Mouse (Mus musculus) retina, postnatal 1 day (tissue): ENCODE data around the gene Insc.
A peak's percentile ranks its signal among the peaks of the same experiment; 100 is the strongest.

ENCODE experiments used
- DNase-seq: peaks from one replicate; pipeline ENCODE4 v3.0.0-alpha.2; 2012

The Insc gene

GRCm38 (mm10) chr7:114832257-114832940, 88.9 kb downstream of the Insc start:
- peak; percentile 21 for DNase-seq

DNA sequence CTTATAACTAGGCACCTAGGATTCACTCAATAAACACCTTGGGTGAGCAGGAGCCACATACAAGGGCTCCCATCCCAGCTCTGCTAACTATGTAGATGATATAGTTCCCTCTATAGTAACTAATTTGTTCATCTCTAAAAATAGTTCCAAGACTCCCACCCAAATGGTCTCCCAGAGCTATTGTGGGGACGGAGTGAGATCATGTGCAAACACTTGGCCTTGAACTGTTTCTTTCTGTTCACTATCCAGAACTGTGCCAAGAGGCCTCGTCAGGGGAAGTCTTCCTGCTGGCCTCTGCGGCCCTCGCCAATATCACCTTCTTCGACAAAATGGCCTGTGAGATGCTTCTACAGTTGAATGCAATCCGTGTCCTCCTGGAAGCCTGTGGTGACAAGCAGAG, 91.0 kb downstream of the Insc start:
- no peak for DNase-seq

DNA sequence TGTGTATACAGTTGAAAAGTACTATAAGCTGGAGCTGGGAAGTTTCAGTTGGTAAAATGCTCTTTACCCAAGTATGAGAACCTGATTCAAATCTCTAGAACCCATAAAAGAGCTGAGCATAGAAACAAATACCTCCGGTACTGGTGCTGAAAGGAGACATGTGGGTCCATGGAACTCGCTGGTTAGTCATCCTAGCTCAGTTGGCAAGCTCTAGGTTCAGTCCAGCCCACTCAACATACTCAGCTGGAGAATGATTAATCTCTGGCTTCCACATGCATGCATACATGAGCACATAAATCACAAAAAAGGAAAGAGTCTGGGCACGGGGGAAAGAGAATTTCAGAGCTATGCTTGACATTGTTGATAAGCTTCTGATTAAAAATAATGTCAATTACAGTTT, 93.8 kb downstream of the Insc start:
- no peak for DNase-seq

DNA sequence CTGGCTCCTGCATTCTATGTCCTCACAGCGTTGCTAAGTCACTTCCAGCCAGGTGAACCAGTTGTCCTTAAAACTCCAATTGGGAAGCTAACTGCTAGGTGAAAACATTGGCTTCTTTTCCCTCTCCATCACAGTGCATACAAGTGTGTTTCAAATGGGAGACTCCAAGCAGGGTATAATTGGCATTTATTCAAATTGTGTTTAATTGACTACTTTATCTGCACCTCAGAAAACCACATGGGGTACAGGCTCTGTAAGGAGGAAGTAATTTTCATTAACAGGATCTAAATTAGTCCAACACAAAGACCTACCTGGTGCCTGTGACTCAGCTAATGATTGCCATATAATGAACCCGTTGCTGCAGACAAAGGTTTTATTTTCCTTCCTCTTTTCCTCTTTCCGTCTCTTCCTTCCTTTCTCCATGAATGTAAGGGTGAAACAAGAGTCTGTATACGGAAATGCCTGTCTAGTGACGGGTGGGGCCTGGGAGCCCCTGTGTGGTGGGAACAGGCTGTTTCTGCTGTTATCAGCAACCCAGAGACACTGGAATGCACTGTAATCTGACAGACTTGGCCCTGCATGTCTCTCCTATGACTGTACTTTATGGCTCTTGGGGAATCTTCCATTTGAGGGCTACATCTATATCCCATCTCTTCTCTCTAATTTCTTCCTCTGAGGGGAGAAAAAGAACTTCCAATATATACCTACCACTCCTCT, 96.7 kb downstream of the Insc start:
- peak; percentile 19 for DNase-seq

DNA sequence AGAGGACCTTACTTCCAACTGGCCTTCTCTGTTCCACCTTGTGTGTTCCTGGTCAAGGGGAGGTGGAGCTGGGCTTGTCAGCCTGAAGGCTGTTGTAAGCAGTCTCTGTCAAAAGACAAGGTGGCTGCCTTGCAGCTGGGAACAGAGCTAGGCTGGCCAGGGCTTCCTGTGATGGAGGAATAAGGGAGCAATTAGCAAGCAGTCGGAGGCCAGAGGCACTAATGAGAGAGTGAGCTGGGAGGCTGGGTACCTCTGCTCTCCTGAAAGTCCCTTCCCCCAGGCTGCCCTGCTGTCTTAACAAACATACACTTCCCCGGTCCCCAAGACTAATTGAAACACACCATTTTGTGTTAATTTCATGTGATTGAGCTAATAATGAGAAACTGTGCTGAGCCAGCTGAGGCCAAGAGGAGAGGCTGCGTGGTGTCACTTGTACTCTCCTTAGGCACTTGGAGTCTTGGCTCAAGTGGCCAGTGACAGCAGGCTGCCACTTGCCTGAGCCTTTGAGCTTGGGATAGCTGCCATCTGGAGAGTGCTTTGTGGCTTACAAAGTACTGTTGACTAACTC, 99.2 kb downstream of the Insc start:
- DNase-seq: peak; percentile 76

DNA sequence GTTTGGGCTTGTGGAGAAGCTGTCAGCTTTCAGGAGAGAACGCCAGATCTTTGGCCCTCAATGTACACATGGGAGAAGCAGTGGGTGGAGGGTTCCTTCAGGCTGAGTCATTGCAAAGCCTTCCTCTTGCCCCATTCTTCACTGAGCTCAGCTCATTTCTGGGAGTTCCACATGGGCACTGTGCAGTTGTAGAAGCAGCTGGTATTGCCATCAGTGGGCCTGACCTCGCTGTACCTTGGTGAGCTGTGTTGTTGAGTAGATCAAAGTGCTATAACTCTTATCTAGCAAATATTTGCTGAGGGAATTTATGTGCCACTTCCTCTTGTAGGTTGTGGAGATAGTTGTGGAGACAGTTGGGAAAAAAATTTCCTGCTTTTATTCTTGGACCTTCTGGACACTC, 103.7 kb downstream of the Insc start:
- DNase-seq: no peak

DNA sequence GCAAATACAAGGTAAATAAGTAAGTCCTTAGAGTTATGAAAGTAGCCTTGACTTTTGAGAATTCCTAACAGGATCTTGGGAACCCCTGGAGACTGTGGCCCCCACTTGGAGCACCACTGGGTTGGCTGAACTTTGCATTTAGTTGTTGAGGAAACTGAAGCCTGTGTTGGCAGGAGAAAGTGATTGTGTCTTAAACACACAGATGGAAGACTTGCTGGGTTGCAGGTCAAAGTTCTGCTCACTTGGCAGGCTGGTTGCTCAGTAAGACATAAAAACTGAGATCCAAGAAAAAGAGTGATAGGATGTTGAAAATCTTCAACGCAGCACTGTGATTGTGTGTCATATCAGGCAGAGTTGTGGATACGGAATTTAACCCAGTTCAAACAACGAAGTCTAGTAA, 108.9 kb downstream of the Insc start:
- no peak for DNase-seq

- DNase-seq: no peak
These were observed 110.7 kb downstream of the Insc start for GRCm38 (mm10) chr7:114854169-114854568.

- no peak for DNase-seq
These were observed 117.5 kb downstream of the Insc start for GRCm38 (mm10) chr7:114860858-114861523.

DNA sequence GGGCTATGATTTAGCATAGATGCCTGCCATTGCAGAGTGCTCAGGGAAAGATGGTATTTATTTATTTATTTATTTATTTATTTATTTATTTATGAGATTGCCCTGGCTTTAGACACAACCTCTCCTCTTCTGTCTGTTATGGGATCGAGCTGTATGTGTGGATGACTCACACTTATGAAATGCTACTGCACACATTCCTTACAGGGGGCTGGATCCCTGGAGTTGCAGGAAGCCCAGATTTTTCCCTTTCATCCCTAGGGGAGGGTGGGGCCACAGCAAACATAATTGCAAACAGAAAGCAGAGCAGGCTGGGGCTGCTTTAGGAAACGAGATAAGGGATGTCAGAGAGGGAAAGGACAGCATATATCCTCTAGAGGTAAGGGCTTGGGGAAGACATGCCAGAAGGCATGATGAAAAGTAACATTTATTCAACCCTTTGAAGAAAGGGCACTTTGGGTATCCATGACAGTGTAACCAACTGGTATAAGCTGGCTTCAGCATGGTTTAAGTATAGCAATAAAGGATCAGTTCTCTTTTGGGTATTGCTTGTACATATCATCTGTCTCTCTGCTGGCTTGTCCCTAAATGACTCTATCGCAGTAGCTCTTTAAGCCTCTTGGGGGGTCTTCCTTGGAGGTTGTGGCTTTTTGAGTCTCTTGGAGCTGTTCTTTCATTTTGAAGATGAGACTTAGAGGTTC, 130.0 kb downstream of the Insc start:
- DNase-seq: no peak

- peak; percentile 61 for DNase-seq
These were observed 130.5 kb downstream of the Insc start for GRCm38 (mm10) chr7:114874032-114874441.

DNA sequence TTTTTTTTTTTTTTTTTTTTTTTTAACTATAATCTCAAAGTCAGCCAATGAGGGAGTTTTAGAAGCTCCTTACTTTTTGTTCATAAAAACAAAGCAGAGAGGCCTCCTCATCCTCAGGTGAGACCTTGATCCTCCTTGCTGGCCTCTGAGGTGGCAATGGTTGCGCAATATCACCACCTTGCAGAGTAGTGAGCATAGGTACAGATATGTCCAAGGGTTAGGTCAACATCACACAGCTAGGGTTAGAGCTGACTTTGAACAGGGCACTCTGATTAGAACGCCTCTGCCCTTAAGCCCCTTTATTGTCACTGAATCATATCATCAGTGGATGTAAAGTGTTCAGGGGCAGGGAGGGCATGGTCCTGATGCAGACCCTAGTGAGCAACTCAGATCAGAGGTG, 131.1 kb downstream of the Insc start:
- DNase-seq: no peak

DNA sequence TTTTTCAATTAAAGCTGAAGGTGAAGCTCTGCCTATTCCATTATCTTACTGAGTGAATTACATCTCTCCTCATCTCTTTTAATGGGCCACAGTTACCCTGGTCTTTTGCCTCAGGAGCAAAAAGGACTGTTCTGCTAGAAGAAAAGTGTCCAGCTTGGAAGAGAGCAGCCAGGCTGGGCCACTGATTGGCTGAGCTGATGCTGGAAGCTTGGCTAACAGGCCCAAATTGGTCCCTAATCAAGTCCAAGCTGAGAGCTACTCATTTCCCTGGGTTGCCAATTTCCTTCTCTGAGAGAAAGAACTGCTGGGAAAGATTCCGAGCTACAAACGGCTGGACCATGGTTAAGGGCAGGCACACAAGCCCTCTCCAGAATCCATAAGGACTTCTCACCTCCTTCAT, 140.1 kb downstream of the Insc start:
- DNase-seq: no peak

GRCm38 (mm10) chr7:114886933-114887332, 143.4 kb downstream of the Insc start:
- DNase-seq: peak; percentile 21

DNA sequence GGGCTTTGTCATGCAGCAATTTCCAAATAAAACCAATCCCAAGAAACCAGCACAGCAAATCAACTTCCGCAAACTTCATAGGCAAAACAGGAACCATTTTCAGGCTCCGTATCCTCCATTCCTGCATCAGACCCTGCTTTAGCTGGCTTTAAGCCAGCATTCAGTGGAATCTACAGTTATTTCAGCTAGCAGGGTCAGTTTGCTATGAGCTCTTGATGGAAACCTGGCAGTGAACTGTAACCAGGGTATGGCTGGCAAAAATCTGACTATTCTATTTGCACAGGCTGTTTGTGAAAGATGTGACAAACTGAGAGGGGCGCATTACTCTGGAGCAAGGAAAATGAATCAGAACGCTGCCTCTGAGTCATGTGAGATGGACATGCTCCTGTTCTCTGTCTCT, 146.7 kb downstream of the Insc start:
- DNase-seq: no peak

DNA sequence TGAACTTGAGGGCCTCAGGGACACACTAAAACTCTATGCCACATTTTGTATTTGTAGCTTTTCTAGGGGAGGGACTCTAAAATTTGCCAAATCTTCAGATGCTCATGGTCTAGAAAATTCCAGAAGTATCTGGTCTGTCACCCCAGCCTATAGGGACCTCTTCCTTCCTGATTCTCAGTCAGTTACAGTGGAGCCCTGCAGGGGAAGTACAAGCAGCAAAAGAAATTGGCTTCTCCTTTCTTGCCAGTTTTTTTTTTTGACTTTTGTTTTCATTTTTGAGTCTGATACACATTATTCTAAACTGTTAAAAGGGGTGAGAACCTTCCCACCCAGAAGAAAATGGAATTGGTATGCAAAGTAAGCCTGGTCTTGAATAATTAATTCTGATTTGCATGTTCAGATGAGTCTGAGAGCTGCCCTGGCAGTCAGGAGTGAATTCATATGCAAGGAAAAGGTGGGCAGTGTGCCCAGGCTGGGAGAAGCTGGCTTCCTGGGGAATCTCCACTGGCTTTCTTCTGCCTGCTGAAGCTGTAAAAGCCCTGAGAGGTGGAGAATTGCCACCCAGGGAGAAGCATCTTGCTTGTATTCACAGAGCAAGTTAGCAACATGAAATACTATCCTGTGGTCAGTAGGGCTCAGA, 149.2 kb downstream of the Insc start:
- DNase-seq: no peak

GRCm38 (mm10) chr7:114893889-114894288, 150.4 kb downstream of the Insc start:
- DNase-seq: no peak

DNA sequence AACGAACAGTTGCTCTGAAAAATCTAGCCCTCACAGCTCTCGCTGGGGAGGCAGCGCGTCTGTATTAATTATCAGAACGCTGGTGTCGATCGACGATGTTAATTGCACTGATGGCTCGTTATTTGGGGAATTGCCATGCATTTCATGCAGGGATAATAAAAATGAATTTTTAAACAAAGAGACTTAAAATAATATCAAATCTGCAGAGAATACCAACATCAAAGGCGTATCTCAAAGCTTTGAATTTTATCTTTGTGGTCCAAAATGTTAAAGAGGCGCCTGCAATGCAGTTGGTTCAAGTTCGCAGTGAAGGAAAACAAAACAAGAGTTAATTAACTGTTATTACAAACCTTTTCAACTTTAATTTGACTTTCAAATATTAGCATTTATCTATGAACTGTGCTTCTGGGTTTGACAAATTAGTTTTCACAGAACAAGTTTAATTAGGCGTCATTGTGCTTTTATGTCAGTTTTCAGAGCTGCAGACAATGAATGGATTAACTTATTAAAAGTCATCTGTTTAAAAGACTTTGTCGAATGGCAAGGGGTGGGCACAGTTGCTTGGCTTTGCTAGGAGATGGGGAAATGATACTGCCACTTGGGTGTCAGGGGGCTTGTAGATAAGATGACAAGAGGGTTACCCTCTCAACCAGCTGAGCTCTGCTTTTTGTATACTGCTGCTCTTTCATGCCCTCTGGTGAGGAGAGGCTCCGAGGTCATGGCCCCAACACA, 153.6 kb downstream of the Insc start:
- DNase-seq: peak; percentile 35
